Mouse (Mus musculus): ENCODE data around the gene Csmd2. TPM values are rescaled to one million over a fixed set of nuclear protein-coding genes. Genes with fewer than 3 reads are reported as not detected.

The Csmd2 gene
- 3.6 and 4.3 TPM in 2 replicates for polyA plus RNA-seq (2016; fragmentation: Nextera tagmentation; extraction: Ambion mirVana)

DNA sequence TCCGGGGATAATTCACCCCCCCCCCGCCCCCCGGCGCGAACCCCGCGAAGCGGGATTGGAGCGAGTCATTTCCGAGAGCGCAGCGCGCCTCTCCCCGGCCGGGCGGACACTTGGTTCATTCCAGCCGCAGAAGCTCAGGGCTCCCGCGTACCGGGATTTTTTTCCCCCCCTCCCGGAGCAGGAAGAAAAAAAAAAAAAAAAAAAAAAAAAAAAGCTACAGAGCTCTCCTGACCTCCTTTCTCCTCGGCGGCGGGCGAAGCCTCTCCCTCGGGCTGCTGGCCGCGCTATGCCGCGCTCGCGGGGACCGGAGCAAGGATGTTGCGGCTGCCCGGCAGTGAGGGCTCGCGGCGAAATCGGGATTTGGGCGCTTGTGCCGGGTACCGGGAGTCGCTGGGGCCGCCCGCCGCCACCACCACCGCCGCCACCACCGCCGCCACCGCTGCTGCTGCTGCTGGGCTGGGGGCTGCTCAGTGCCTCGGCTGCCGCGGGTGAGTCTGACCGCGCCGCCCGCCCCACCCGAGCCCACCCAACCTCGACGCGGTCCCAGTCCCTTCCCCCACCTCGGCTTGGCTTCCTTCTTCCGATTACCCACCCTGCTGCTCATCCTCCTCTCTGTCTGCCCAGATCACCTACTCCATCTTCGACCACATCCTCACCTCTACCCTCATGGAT lies at the start of gene Csmd2:
Gene Csmd2, plus strand, starts transcription at position 74 of the 672 bp plus-strand sequence.
- Histone ChIP-seq H3K4me2 (peak within 1 kb of the TSS; percentile 91), H3K4me1 (peaks cover 39% of the 10 kb centered on the region), H3K27me3 (peaks cover 77% of the 10 kb centered on the region), H3K9me3 (no peaks in the 10 kb centered on the region), H3K27ac (peak within 1 kb of the TSS; percentile 75), H3K4me3 (replicated peaks) (peak within 1 kb of the TSS; percentile 66), H3K9ac (peak within 1 kb of the TSS; percentile 78), H3K36me3 (replicated peaks) (no peaks in the 10 kb centered on the region)
- WGBS, result under 1% methylated on average over 44 of the region's 65 CpGs
- peak; percentile 45 for ATAC-seq (ENCODE audit: low FRiP score)

DNA sequence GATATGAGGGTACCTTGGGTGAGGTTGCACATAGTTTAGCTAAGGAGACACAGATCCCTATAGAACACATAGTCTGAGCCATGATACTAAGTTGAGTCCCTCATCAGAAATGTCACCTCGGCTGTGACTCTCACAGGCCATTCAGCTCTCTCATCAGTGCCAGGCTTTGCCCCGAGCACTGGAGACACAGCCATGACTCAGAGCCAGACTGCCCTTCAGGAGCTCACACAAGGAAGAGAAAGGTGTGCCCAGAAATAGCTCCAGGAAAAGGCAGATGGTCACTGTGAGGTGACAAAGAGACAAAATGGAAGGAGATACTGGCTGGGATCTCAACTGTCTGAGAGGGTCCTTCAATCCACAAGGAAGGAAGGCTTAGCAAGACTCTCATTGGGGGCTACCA lies 40.0 kb upstream of the Csmd2 start:
- Histone ChIP-seq H3K27ac (no peak overlapping the region), H3K4me3 (replicated peaks) (no peak overlapping the region), H3K36me3 (replicated peaks) (no peaks in the 10 kb centered on the region), H3K9me3 (no peaks in the 10 kb centered on the region), H3K27me3 (no peaks in the 10 kb centered on the region), H3K4me1 (peaks cover 2% of the 10 kb centered on the region; the same call in 1 of the 2 replicates), H3K4me2 (no peak overlapping the region), H3K9ac (no peak overlapping the region)
- ATAC-seq (ENCODE audit: low FRiP score), result no peak
- 84% methylated on average over 2 of the region's 2 CpGs for WGBS

DNA sequence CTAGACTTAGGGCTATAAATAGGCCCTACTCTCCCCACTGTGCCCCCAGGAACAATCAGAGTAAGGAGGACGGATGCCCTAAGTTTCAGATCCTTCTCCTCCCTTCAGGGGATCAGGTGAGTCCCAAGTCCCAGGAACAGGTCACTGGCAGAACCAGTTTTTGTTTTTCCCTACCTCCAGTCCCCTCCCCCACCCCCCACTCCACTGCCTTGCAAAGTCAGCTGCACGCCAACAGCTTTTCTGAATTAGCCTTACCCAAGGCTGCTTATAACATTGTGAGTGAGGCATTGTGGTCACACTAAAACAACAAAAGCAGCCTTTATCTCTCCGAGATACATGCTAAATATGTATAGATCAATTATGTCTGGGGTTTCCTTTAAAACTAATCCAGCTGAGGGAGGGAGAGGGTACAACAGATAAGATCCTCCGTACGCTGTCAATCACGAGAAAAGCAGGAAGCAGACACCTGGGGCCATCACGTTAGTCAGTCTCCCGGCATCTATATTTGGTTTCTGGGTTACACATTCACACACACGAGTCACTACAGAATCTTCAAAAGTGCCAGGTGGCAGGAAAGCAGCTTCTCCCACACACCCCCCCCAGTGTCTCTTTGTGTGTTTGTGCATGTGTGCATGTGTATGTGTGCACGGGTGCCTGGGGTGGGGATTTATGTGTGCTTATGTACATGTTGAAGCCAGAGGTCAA lies 34.5 kb upstream of the Csmd2 start:
- H3K27me3 ChIP-seq, result no peaks in the 10 kb centered on the region; the same call in 1 of the 2 replicates
- H3K4me3 ChIP-seq (replicated peaks), result no peak overlapping the region
- peaks cover 9% of the 10 kb centered on the region; the same call in 1 of the 2 replicates for H3K4me1 ChIP-seq
- ATAC-seq (ENCODE audit: low FRiP score), result no peak
- H3K4me2 ChIP-seq, result no peak overlapping the region
- H3K9ac ChIP-seq, result no peak overlapping the region
- H3K36me3 ChIP-seq (replicated peaks), result no peaks in the 10 kb centered on the region
- H3K9me3 ChIP-seq, result no peaks in the 10 kb centered on the region
- no peak overlapping the region for H3K27ac ChIP-seq
- WGBS, result 52% methylated on average over 10 of the region's 10 CpGs

DNA sequence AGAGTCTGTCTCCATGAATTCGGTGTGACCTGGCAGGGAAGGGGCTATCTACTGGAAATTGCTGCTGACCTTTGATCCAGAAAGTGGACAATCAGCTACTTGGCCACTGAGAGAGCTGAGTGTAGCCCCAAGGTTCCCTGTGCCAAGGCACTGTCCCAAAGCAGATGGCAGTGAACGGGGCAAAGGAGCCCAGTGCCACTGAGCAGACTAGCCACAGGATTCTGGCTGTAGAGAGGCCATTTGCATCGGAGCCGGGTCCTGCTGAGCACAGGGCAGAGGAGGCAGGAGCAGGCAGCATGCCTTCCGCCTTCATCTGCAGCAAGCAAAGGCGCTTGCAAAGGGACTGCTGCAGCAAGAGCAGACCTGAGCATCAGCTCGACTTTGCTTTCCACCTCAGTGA lies 18.6 kb upstream of the Csmd2 start:
- H3K27me3 ChIP-seq, result peaks cover 47% of the 10 kb centered on the region
- H3K9me3 ChIP-seq, result no peaks in the 10 kb centered on the region
- no peak overlapping the region for H3K4me2 ChIP-seq
- H3K36me3 ChIP-seq (replicated peaks), result no peaks in the 10 kb centered on the region
- ATAC-seq (ENCODE audit: low FRiP score), result no peak
- H3K4me3 ChIP-seq (replicated peaks), result no peak overlapping the region
- H3K4me1 ChIP-seq, result peaks cover 9% of the 10 kb centered on the region; the same call in 1 of the 2 replicates
- no peak overlapping the region for H3K9ac ChIP-seq
- 23% methylated on average over 7 of the region's 7 CpGs for WGBS
- H3K27ac ChIP-seq, result no peak overlapping the region

DNA sequence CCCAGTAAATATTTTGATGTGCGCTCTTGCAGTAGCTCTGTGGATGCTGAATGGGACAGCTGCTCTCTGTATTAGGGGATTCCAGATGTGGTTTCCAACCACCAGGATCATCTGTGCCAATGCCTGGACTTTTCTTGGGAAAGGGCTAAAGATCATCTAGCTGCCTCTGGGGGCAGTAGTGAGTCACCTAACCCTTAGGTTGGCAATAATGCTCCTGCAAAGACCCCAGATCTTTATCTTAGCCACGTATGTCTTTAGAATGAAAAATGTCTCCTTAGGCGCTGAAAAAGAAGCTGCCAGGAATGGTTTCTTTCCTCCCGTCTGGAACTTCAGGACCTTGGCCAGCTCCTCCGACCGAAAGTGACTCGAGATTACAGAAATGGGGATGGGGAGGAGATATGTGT lies 17.6 kb upstream of the Csmd2 start:
- H3K36me3 ChIP-seq (replicated peaks), result no peaks in the 10 kb centered on the region
- H3K27me3 ChIP-seq, result peaks cover 49% of the 10 kb centered on the region
- no peak overlapping the region for H3K9ac ChIP-seq
- no peaks in the 10 kb centered on the region for H3K9me3 ChIP-seq
- H3K4me2 ChIP-seq, result no peak overlapping the region
- WGBS, result 6% methylated on average over 7 of the region's 7 CpGs
- no peak overlapping the region for H3K4me3 ChIP-seq (replicated peaks)
- ATAC-seq (ENCODE audit: low FRiP score), result no peak
- H3K4me1 ChIP-seq, result peaks cover 9% of the 10 kb centered on the region; the same call in 1 of the 2 replicates
- H3K27ac ChIP-seq, result no peak overlapping the region

DNA sequence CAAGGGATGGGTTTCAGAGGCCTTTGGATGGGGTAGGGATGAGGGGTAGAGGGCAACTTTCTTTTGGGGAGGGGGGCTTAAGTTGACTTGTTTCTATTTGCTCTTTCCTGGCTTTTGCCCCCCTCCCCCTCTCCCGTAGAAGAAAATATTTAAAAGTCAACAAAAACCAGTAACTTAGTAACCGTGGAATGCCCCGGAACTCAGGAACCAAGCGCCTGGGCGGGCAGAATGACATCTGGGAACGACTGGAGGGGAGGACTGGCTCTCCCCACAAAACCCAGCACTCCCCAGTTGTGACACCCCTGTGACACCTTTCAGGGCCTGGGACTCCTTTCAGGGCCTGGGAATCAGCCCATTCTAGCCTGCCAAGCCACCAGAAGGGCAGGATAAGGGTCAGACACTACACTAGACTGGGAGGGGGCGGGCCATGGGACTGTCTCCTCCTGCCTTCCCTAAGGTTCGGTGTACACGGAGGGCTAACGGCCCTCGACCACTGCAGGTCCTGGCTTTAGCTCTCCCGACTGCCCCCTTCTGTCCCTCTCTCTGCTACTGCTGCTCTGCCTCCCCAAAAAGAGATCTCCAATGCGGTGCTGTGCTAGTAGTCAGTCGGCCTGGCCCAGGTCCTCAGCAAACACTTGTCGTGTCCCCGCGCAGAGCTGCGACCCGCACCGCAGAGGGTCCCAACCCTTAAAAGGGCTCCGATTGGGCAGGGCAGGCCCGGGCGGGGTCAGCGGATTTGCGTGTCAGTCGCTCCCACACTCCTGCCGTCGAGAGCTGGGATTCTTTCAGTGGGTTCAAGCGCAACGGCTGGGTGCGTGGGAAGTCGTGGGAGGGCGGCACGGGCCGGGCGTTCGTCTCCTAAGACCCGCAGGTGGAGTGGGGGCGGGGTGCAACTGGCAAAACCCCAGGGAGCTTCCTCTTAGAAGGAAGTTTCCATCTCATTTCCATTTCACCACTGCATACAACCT lies 16.5 kb upstream of the Csmd2 start, which contains the start of gene CK137956:
Gene CK137956, minus strand, starts transcription at position 51 of the 968 bp plus-strand sequence.
- H3K4me3 ChIP-seq (replicated peaks), result 0 out of 2 replicates have a peak within 1 kb of the TSS, but pooled peaks have one; percentile 4
- H3K9ac ChIP-seq, result no peak within 1 kb of the TSS
- H3K4me1 ChIP-seq, result peaks cover 9% of the 10 kb centered on the region; the same call in 1 of the 2 replicates
- H3K4me2 ChIP-seq, result peak within 1 kb of the TSS; percentile 40
- H3K9me3 ChIP-seq, result no peaks in the 10 kb centered on the region
- H3K27ac ChIP-seq, result no peak within 1 kb of the TSS
- 3% methylated on average over 39 of the region's 39 CpGs for WGBS
- H3K27me3 ChIP-seq, result peaks cover 49% of the 10 kb centered on the region
- no peak for ATAC-seq (ENCODE audit: low FRiP score)
- H3K36me3 ChIP-seq (replicated peaks), result no peaks in the 10 kb centered on the region

DNA sequence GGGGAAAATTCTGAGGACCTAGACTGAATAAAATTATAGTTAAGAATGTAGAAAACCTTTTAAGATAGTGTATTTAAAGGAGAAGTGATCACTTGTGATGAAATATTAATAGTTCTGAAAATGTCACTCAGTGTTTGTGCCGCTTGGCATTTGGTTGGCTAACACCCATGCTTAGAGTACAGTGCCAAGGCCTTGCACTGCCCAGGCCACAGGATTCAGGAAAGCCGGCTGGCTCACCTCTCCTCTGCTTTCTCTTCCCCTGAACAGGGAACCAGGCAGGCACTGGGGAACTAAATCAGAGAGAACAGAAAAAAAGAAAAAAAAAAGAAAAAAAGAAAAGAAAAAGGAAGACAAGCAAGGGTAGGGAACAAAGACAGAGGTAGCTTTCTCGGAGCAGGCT lies 14.7 kb upstream of the Csmd2 start:
- WGBS, result 84% methylated on average over 3 of the region's 3 CpGs
- peaks cover 49% of the 10 kb centered on the region for H3K27me3 ChIP-seq
- H3K4me3 ChIP-seq (replicated peaks), result no peak overlapping the region
- H3K9me3 ChIP-seq, result no peaks in the 10 kb centered on the region
- H3K36me3 ChIP-seq (replicated peaks), result no peaks in the 10 kb centered on the region
- H3K4me1 ChIP-seq, result peaks cover 9% of the 10 kb centered on the region; the same call in 1 of the 2 replicates
- H3K9ac ChIP-seq, result no peak overlapping the region
- ATAC-seq (ENCODE audit: low FRiP score), result no peak
- no peak overlapping the region for H3K27ac ChIP-seq
- H3K4me2 ChIP-seq, result no peak overlapping the region

DNA sequence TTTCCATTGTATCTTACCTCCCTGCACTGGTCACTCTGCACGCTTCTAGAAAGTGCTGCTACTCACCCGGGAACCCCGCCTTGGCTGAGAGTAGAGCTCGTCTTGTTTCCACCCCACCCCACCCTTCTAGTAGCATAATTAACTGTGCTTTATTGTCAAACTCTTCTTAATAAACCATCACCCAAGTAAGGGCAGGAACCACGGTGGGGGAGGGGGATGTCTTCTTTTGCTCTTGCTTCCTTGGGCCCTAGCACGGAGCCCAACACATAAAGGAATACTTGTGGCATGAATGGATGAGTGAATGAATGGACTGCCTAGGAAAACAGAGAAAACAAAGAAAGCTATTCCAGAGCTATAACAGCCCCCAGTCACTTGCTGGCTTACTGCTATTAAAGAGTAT lies 6.5 kb upstream of the Csmd2 start:
- WGBS, result 20% methylated on average over 6 of the region's 6 CpGs

DNA sequence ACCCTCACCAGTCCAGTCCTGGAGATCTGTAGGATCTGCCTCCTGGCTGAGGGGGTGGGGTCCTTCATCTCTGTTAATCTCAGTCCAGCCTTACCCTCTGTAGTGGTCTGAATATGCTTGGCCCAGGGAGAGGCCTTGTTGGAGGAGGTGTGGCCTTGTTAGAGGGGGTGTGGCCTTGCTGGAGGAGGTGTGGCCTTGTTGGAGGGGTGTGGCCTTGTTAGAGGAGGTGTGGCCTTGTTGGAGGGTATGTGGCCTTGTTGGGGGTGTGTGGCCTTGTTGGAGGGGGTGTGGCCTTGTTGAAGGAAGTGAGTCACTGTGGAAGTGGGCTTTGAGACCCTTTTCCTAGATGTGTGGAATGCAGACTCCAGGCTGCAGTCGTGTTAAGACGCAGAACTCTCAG lies 3.2 kb upstream of the Csmd2 start:
- Histone ChIP-seq H3K9ac (no peak overlapping the region), H3K4me1 (peaks cover 45% of the 10 kb centered on the region), H3K4me2 (no peak overlapping the region), H3K36me3 (replicated peaks) (no peaks in the 10 kb centered on the region), H3K27me3 (peaks cover 77% of the 10 kb centered on the region), H3K9me3 (no peaks in the 10 kb centered on the region), H3K4me3 (replicated peaks) (no peak overlapping the region), H3K27ac (no peak overlapping the region)
- 96% methylated on average over 2 of the region's 2 CpGs for WGBS
- ATAC-seq (ENCODE audit: low FRiP score), result no peak

More for the DNA sequence above, 6.5 kb upstream of the Csmd2 start:
- Histone ChIP-seq H3K9ac (no peak overlapping the region), H3K4me2 (no peak overlapping the region), H3K9me3 (no peaks in the 10 kb centered on the region), H3K27ac (no peak overlapping the region), H3K27me3 (peaks cover 47% of the 10 kb centered on the region), H3K4me3 (replicated peaks) (no peak overlapping the region), H3K36me3 (replicated peaks) (no peaks in the 10 kb centered on the region), H3K4me1 (peaks cover 18% of the 10 kb centered on the region)
- no peak for ATAC-seq (ENCODE audit: low FRiP score)

DNA sequence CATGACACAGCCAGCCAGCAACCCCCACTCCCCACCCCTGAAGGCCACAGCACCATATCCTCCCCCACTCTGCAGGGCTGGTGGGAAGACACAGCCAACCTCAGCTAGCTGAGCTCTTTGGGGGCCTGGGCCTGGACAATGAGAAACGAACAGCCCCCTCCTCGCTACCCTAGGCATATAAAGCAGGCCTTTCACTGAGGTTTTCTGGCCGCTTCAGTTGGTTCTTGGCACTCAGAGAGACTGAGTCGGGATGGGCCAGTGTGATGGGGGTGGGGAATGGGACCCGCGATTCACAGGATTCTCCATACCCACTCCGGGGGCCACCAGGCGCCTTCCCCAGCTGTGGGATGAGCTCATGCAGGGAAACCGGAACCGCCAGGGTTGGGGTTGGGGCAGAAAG lies 1.8 kb upstream of the Csmd2 start:
- ATAC-seq (ENCODE audit: low FRiP score), result no peak; the same call in 1 of the 2 replicates
- Histone ChIP-seq H3K27me3 (peaks cover 87% of the 10 kb centered on the region), H3K4me2 (peak overlapping the region; percentile 91), H3K9ac (no peak overlapping the region), H3K4me1 (peaks cover 50% of the 10 kb centered on the region), H3K9me3 (no peaks in the 10 kb centered on the region), H3K27ac (no peak overlapping the region), H3K4me3 (replicated peaks) (peak overlapping the region; percentile 66; the same call in 1 of the 2 replicates), H3K36me3 (replicated peaks) (no peaks in the 10 kb centered on the region)
- WGBS, result 8% methylated on average over 10 of the region's 10 CpGs

DNA sequence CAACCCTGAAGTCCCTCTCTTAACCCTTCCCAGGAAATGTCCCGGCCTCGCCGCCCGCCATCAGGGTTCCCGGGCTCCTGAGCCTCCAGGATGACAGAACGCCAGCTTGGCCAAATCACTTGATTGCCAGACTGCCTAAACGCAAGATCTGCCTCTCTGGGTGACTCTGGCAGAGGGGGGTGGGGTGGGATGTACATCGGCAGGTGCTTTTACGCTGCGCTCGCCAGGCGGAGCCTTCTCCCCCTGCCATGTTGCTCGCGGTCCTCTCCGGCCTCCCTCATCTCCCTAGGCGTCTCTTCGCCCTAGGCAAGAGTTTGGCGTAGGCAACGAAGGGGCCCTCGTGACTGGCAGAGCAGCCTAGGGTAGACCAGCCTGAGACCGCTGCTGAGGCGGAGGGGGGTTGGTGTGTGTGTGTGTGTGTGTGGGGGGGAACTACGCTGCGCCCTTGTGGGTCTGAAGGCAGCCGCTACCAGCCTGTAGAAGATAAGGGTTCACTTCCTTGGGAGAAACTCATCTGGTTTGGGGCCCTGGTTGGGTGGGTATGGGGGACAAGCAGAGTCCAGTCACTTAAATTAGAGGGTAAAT lies 1.1 kb upstream of the Csmd2 start:
- peak overlapping the region; percentile 91 for H3K4me2 ChIP-seq
- 2% methylated on average over 25 of the region's 25 CpGs for WGBS
- H3K9me3 ChIP-seq, result no peaks in the 10 kb centered on the region
- H3K36me3 ChIP-seq (replicated peaks), result no peaks in the 10 kb centered on the region
- H3K9ac ChIP-seq, result peak overlapping the region; percentile 5; the same call in 1 of the 2 replicates
- H3K4me3 ChIP-seq (replicated peaks), result peak overlapping the region; percentile 66
- peak; percentile 39 for ATAC-seq (ENCODE audit: low FRiP score)
- H3K4me1 ChIP-seq, result peaks cover 43% of the 10 kb centered on the region
- no peak overlapping the region for H3K27ac ChIP-seq
- H3K27me3 ChIP-seq, result peaks cover 89% of the 10 kb centered on the region

Data from forebrain, embryonic 12.5 days (tissue).